Mouse (Mus musculus) limb, embryonic 15.5 days (tissue): Measurements from ENCODE around the gene Il11ra1. TPM values are rescaled to one million over a fixed set of nuclear protein-coding genes. Genes with fewer than 3 reads are reported as not detected.
A peak's percentile ranks its signal among the peaks of the same experiment; 100 is the strongest.

Experiments
- ATAC-seq: fragments of 200-750 bp; cut with Nextera tagmentation; 2 replicates; pipeline ENCODE4 v1.8.0; 2017; ENCODE audit warnings: low read depth, moderate TSS enrichment; ENCODE audit not compliant: insufficient number of reproducible peaks, low FRiP score, low TSS enrichment
- H3K27ac ChIP-seq: fragments of 300-500 bp; sonication (generic); 2 replicates; pipeline ENCODE4 v1.5.1; 2015; ENCODE audit warnings: moderate library complexity, mild to moderate bottlenecking, inconsistent platforms
- H3K27me3 ChIP-seq: fragments of 300-500 bp; sonication (generic); 2 replicates; pipeline ENCODE4 v1.6.1; 2015; ENCODE audit warnings: inconsistent platforms
- H3K36me3 ChIP-seq: fragments of 300-500 bp; sonication (generic); 2 replicates; pipeline ENCODE4 v1.6.1; 2015; ENCODE audit warnings: inconsistent platforms
- H3K4me1 ChIP-seq: fragments of 300-500 bp; sonication (generic); 2 replicates; pipeline ENCODE4 v1.6.1; 2015; ENCODE audit warnings: inconsistent platforms
- H3K4me2 ChIP-seq: fragments of 300-500 bp; sonication (generic); 2 replicates; pipeline ENCODE4 v1.6.1; 2015; ENCODE audit warnings: mild to moderate bottlenecking, inconsistent platforms
- H3K4me3 ChIP-seq: fragments of 300-500 bp; sonication (generic); 2 replicates; pipeline ENCODE4 v1.5.1; 2015; ENCODE audit warnings: mild to moderate bottlenecking, inconsistent platforms
- H3K9ac ChIP-seq: fragments of 300-500 bp; sonication (generic); 2 replicates; pipeline ENCODE4 v1.6.1; 2015; ENCODE audit warnings: inconsistent platforms
- H3K9me3 ChIP-seq: fragments of 300-500 bp; sonication (generic); 2 replicates; pipeline ENCODE4 v1.6.1; 2016; ENCODE audit warnings: inconsistent platforms
- WGBS: fragments of 180-500 bp; shearing (Covaris S2); methylation state at CpG from one replicate; pipeline ENCODE4 v1.1.7; 2015; 5-methylcytosine and 5-hydroxymethylcytosine counted together
- polyA plus RNA-seq: library from polyadenylated mRNA; unstranded; fragments of >200 nt; fragmentation: Nextera tagmentation; extraction: Ambion mirVana; gene quantifications from 2 replicates; pipeline ENCODE4 v1.2.1, GENCODE M21; 2015

The Il11ra1 gene
- polyA plus RNA-seq, 1 experiment from 2014 or later = 444 TPM

DNA sequence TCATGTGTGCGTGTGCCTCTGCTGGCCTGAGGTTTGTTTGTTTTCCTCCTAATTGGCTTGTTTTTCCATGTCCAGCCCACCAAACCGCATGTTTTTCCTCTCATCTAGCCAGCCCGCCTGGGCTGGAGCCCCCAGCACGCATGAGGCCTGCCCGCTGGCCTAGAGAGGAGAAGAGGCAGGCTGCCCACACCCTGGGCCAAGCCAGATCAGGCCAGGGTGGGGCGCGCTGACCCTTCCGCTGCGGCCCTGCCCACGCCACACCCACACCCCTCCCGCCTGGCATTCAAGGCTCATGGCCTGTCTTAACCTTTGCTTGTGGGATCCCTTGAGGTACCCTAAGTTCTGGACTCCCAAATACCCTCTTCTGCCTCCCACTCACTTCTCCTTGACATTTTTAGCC is 33.1 kb upstream of the Il11ra1 start:
- Histone ChIP-seq H3K36me3 (no peaks in the 10 kb centered on the region), H3K27ac (no peak overlapping the region), H3K4me1 (peaks cover 38% of the 10 kb centered on the region), H3K9me3 (no peaks in the 10 kb centered on the region), H3K27me3 (peaks cover 71% of the 10 kb centered on the region), H3K4me2 (no peak overlapping the region), H3K4me3 (no peak overlapping the region), H3K9ac (no peak overlapping the region)
- ATAC-seq = no peak
- WGBS = 74% methylated on average over 11 of the region's 11 CpGs

DNA sequence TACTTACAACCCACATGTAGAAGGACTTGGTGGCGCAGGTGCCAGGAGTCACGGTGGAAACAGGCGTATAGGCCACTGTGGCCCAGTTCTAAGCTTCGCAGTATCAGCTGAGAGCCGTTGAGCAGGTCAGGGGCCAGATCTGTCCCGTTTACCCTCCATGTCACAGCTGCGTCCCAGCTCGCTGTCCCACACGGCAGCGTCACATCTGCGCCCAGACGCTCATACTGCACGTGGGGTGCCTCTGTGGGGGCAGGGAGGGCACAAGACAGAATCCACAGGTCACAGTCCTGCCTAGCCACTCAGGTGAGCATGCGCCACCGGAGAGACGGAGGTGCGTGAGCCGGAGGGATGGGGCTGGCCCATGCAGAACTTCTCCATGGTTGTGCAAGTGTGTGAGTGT is 29.0 kb upstream of the Il11ra1 start:
- H3K4me2 ChIP-seq = no peak overlapping the region
- no peak for ATAC-seq
- H3K9ac ChIP-seq = no peak overlapping the region
- no peak overlapping the region for H3K27ac ChIP-seq
- H3K9me3 ChIP-seq = no peaks in the 10 kb centered on the region
- H3K4me1 ChIP-seq = peaks cover 23% of the 10 kb centered on the region
- no peaks in the 10 kb centered on the region for H3K36me3 ChIP-seq
- peaks cover 77% of the 10 kb centered on the region for H3K27me3 ChIP-seq
- no peak overlapping the region for H3K4me3 ChIP-seq
- WGBS = 78% methylated on average over 18 of the region's 18 CpGs

DNA sequence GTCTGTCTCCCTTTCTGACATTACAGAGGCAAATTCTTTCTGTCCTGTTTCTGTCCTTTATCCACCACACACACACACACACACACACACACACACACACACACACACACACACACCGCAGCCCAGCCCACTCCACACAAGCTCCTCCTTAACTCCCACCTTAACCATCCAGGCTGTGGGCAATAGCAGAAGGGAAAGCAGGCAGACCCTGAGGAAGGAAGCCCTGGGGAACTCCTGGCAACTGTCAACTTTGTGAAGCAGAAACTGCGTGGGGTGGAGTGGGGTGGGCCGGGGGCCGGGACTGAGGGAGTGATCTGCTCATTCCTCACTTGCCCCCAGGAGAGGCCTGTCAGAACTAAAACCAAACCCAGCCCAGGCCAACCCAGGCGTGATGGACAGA is 28.3 kb upstream of the Il11ra1 start:
- 18% methylated on average over 5 of the region's 5 CpGs for WGBS
- no peak overlapping the region for H3K9ac ChIP-seq
- H3K4me1 ChIP-seq = peaks cover 28% of the 10 kb centered on the region
- no peak overlapping the region for H3K4me3 ChIP-seq
- H3K27ac ChIP-seq = no peak overlapping the region
- ATAC-seq = no peak
- no peaks in the 10 kb centered on the region for H3K9me3 ChIP-seq
- no peak overlapping the region for H3K4me2 ChIP-seq
- H3K27me3 ChIP-seq = peaks cover 79% of the 10 kb centered on the region
- H3K36me3 ChIP-seq = no peaks in the 10 kb centered on the region

DNA sequence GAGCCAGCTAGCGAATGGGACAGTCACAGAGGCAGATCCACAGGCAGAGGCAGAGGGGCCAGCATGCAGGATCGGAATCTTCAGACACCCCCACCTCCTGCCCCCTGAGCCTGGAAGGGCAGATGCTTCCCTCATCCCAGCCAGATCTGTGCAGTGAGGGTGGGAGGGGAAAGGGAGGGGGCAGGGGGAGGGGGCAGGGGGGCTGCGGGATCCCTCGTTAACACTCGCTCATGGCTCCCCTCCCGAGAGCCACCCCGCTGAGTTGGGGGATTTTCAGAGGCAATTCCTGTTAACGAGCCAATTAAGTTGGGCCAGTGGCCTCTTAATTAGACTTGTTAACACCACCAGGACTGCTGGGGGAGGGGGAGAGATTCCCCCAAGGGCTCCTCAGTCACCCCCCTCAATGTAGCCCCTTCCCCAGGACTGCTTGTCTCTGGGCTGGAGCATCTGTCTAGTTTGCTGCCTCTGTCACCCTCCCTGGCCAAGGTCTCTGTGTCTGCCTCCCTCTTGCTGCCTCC is 27.8 kb upstream of the Il11ra1 start:
- no peak overlapping the region for H3K27ac ChIP-seq
- H3K36me3 ChIP-seq = no peaks in the 10 kb centered on the region
- H3K4me1 ChIP-seq = peaks cover 29% of the 10 kb centered on the region
- 8% methylated on average over 8 of the region's 8 CpGs for WGBS
- no peak overlapping the region for H3K4me3 ChIP-seq
- H3K4me2 ChIP-seq = no peak overlapping the region
- H3K9me3 ChIP-seq = no peaks in the 10 kb centered on the region
- no peak overlapping the region for H3K9ac ChIP-seq
- no peak for ATAC-seq
- H3K27me3 ChIP-seq = peaks cover 82% of the 10 kb centered on the region

DNA sequence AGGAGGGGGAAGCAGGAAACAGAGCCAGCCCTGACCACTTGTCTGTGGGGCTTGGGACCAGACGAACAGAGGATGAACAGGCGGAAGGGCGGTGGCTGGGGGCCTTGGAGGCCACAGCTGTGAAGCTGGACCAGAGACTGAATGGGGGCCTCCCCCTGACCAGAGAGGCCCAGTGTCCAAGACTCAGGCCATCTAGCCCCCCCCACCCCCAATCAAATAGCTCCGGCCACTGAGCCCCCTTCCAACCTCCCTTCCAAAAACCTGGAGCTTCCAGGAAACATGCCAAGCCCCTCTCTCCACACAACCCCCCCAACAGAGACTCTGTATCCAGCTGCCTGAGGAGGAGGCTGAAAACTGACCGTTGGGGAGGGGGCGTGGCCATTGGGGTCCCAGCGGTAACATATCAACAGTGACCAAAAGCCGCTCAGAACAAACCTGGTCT is 27.2 kb upstream of the Il11ra1 start:
- no peak overlapping the region for H3K4me3 ChIP-seq
- H3K27me3 ChIP-seq = peaks cover 87% of the 10 kb centered on the region
- ATAC-seq = no peak
- H3K27ac ChIP-seq = no peak overlapping the region
- H3K9me3 ChIP-seq = no peaks in the 10 kb centered on the region
- peaks cover 35% of the 10 kb centered on the region for H3K4me1 ChIP-seq
- H3K4me2 ChIP-seq = no peak overlapping the region
- WGBS = 29% methylated on average over 8 of the region's 8 CpGs
- no peak overlapping the region for H3K9ac ChIP-seq
- no peaks in the 10 kb centered on the region for H3K36me3 ChIP-seq

DNA sequence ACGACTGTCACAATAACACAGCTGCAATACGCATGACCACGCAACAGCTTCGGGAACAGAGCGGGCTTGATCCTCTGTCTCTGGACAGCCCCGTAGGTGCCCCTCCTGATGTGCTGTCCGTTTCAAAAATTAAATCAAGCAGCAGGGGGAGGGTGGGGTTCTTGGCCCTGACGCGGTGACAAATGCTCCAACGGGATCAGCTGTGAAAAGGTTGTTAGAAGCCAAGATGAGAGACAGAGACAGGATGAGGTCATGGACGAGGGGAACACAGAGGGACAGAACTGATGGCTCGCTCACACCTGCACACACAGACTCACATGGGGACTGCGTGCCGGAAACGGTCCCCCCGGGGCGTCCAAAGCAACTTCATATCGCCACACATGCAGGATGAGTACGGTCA is 26.6 kb upstream of the Il11ra1 start:
- H3K9ac ChIP-seq = no peak overlapping the region
- no peak for ATAC-seq
- H3K27ac ChIP-seq = no peak overlapping the region
- H3K4me1 ChIP-seq = peaks cover 36% of the 10 kb centered on the region
- H3K27me3 ChIP-seq = peaks cover 90% of the 10 kb centered on the region
- 63% methylated on average over 19 of the region's 19 CpGs for WGBS
- no peak overlapping the region for H3K4me2 ChIP-seq
- no peaks in the 10 kb centered on the region for H3K36me3 ChIP-seq
- H3K9me3 ChIP-seq = no peaks in the 10 kb centered on the region
- H3K4me3 ChIP-seq = no peak overlapping the region

DNA sequence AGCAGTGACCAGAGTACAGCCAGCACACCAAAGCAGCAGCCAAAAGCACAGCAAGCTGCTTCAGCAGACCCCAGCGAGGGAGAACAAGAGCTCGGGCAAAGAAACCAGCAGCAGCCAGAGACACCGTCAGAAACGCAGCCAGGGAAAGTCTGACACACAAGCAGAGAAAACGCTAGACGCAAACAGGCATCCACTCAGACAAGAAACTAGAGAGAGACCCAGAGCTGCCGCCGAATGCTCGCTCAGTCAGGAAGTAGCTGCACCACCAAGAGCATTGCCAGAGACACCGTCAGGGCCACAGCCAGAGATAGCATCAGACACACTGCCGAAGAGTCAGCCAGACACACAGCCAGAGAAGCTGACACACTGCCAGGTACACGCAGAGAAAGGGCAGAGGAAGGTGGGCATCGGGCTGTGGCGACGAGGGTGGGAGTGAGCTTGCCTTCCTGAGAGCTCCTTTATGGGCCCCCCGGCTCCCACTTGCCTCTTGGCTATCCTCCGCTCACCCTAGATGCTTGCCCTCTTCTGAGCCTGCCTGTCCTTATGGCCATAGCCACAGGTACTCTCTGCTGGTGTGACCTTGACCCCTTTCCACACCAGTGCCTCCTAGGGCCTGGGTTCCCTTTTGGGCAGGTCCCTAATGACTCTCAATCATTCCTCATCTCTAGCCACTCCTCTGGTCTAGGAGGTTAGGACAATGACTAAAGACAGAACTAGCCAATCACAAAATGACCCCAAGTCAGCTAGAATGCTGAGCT is 23.4 kb upstream of the Il11ra1 start:
- no peak for ATAC-seq
- Histone ChIP-seq H3K4me1 (peaks cover 41% of the 10 kb centered on the region), H3K9me3 (no peaks in the 10 kb centered on the region), H3K4me2 (no peak overlapping the region), H3K27me3 (peaks cover 94% of the 10 kb centered on the region), H3K9ac (no peak overlapping the region), H3K4me3 (no peak overlapping the region), H3K36me3 (no peaks in the 10 kb centered on the region), H3K27ac (no peak overlapping the region)
- 48% methylated on average over 17 of the region's 17 CpGs for WGBS

DNA sequence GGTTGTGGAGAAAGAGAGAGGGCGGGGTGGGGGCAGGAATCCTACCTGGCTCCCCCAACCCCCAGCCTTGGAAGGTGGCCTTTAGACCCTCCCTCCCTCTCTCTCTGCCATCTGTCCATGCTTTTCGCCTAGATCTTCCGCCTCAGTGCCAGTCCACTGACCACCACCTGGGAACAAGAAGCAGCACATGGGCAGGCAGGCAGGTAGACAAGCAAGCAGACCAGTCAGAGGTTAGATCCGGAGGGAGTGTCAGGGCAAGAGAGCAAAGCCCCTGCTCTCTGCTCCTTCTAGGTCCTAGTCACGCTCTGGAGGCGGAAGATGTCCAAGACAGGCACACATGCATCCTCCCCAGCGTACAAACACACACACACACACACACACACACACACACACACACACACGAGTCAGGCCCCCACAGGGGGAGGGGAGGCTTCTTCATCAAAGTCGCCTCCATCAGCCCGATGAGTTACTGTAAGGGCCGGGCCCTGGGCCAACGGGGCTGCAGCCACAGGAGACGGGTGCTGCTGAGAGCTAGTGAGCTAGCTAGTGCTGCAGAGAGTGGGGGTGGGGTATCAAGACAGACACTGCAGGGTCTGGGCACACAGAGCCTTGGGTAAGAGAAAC is 22.7 kb upstream of the Il11ra1 start:
- H3K4me1 ChIP-seq = peaks cover 34% of the 10 kb centered on the region

DNA sequence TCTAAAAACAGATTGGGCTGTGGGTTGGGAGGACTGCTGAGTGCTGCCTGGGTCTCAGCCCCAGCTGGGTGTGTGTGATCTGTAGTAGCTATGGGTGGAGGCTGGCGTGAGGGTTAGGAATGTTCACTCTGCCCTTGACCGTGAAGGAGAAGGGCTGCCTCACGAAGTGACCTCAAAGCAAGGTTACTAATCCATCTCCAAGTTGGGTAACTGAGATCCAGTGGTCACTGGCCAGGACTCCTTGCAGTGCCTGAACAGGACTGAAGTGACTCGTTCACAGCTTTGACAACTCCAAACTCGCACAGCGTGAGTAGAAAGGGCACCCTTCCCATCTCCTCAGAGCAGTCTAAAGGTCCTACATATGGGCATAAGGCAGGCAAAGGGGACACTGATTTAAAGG is 20.9 kb upstream of the Il11ra1 start:
- Histone ChIP-seq H3K27ac (0 out of 2 replicates have a peak overlapping the region, but pooled peaks have one; percentile 17), H3K36me3 (no peaks in the 10 kb centered on the region), H3K4me2 (no peak overlapping the region), H3K9me3 (no peaks in the 10 kb centered on the region), H3K9ac (no peak overlapping the region), H3K4me1 (peaks cover 29% of the 10 kb centered on the region), H3K4me3 (no peak overlapping the region), H3K27me3 (peaks cover 82% of the 10 kb centered on the region)
- 73% methylated on average over 6 of the region's 6 CpGs for WGBS
- no peak for ATAC-seq

More for the DNA sequence above, 22.7 kb upstream of the Il11ra1 start:
- Histone ChIP-seq H3K9ac (no peak overlapping the region), H3K4me2 (no peak overlapping the region), H3K27me3 (peaks cover 91% of the 10 kb centered on the region), H3K36me3 (no peaks in the 10 kb centered on the region), H3K27ac (no peak overlapping the region), H3K9me3 (no peaks in the 10 kb centered on the region), H3K4me3 (no peak overlapping the region)
- WGBS = 46% methylated on average over 12 of the region's 13 CpGs
- no peak for ATAC-seq

DNA sequence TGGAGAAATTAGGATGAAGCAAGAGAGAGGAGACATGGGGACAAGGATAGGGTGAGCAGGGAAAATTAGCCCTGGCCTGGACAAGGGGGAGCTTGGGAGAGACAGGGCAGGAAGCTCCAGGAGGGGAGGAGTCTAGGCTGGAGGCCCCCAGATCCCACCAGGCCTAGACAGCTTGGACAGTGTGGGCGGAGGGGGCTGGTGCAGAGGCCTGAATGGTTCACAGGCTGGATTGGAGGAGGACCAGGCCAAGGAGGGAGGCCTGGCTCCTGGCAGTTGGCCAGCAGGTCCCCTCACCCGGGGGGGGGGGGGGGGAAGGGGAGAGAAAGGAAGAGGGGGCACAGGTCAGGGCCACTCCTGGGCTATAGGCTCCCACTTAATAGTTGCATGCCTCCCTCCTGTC is 20.5 kb upstream of the Il11ra1 start:
- Histone ChIP-seq H3K4me3 (no peak overlapping the region), H3K27me3 (peaks cover 77% of the 10 kb centered on the region), H3K36me3 (no peaks in the 10 kb centered on the region), H3K4me1 (peaks cover 30% of the 10 kb centered on the region), H3K27ac (0 out of 2 replicates have a peak overlapping the region, but pooled peaks have one; percentile 17), H3K9me3 (no peaks in the 10 kb centered on the region), H3K4me2 (no peak overlapping the region), H3K9ac (no peak overlapping the region)
- 64% methylated on average over 1 of the region's 2 CpGs for WGBS
- ATAC-seq = peak; percentile 55

DNA sequence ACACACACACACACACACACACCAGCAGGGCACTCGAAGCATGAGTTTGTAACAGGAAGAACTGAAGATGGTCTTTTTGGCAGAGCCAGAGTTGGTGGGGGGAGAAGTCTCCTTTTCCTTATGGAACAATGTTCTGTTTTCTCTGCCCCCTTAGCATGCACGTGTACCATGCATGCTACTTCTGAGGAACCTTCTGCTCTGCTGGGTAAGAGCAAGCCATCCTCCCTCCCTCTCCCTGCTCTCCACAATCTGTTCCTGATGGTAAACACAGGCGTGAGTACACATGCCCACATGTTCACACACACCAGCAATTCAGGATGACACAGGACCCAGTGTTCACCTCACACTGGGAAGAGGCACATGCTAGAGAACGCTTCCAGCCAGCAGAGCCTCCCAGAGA is 18.6 kb upstream of the Il11ra1 start:
- H3K9me3 ChIP-seq = no peaks in the 10 kb centered on the region
- H3K4me3 ChIP-seq = no peak overlapping the region
- peaks cover 31% of the 10 kb centered on the region for H3K4me1 ChIP-seq
- no peak overlapping the region for H3K27ac ChIP-seq
- ATAC-seq = no peak
- 53% methylated on average over 4 of the region's 4 CpGs for WGBS
- no peaks in the 10 kb centered on the region for H3K36me3 ChIP-seq
- H3K27me3 ChIP-seq = peaks cover 61% of the 10 kb centered on the region
- no peak overlapping the region for H3K4me2 ChIP-seq
- H3K9ac ChIP-seq = no peak overlapping the region

DNA sequence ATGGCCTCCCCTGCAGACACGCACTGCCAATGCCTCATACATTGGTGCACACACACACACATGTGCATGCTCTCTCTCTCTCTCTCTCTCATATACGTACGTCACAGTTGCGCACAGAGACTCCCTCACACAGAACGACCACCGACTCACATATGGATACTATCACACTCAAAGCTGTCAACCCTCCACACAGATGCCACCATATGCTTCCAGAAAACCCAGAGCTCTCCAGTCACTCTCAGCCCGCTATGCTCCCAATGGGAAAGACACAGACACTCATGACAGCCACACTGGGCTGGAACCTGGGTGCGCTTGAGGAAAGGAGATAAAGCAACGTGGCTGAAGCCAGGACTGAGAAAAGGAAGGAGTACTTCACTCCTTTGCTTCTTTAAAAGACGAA is 17.8 kb upstream of the Il11ra1 start:
- Histone ChIP-seq H3K4me1 (peaks cover 25% of the 10 kb centered on the region), H3K9me3 (no peaks in the 10 kb centered on the region), H3K4me2 (no peak overlapping the region), H3K27ac (no peak overlapping the region), H3K36me3 (no peaks in the 10 kb centered on the region), H3K4me3 (no peak overlapping the region), H3K9ac (no peak overlapping the region), H3K27me3 (peaks cover 55% of the 10 kb centered on the region)
- 62% methylated on average over 10 of the region's 10 CpGs for WGBS
- ATAC-seq = no peak
